23 mouse cellular contexts compared by ENCODE assay signal in the genomic region with DNA sequence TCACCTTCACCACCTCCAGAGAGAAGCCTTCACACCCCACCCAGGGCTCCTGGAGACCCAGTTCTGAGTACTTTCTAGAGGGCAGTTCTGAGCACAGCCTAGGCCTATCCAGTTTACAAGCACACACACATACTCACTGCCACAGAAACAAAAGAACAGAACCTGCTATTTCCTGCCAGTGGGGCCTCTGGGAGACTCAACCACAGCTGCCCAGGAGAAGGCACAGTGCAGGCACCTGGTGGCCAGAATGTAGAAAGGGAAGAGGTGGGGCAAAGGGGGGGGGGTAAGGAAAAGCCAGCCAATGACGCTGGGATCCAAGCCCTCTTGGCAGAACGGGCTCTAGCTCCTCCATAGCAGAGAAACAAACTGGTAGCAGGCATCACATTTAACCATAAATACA. TPM values are rescaled to one million over a fixed set of nuclear protein-coding genes. Genes with fewer than 3 reads are reported as not detected.
DNase-seq lines count a peak whose midpoint lies in the region; ATAC-seq and TF ChIP-seq lines count a peak whose summit lies in the region.
"Had no signal": no experiment of that assay in that cellular context is flagged by ENCODE, and none has a peak within 500 bp of the region (broad histone marks: within the 10 kb centered on the region; RNA-seq: fewer than 3 reads in every experiment).

No protein-coding gene starts in this region.

- H3K4me2 ChIP-seq in heart, embryonic 11.5 days: no peak overlapping the region
- H3K4me2 ChIP-seq in lung, postnatal 0 days (replicated peaks; ENCODE audit: low read depth, low read length): no peak overlapping the region
- H3K4me2 ChIP-seq in embryonic facial prominence, embryonic 14.5 days (ENCODE audit: low read depth, low read length): no peak overlapping the region
- H3K4me2 ChIP-seq in stomach, postnatal 0 days (replicated peaks; ENCODE audit: low read depth): no peak overlapping the region
- H3K4me2 ChIP-seq in midbrain, embryonic 11.5 days: no peak overlapping the region
- H3K4me2 ChIP-seq: forebrain, embryonic 15.5 days; liver, embryonic 13.5 days; midbrain, embryonic 15.5 days had no signal

- no peak for TF ChIP-seq POLR2A in lung, adult 2 months (IDR thresholded peaks at IDR 0.05; ENCODE audit: borderline replicate concordance, extremely low read depth, low read depth, low read length)

- peak overlapping the region; percentile 40; the same call in 1 of the 2 replicates for H3K9ac ChIP-seq in heart, embryonic 11.5 days (ENCODE audit: low read depth, low read length)
- H3K9ac ChIP-seq in lung, postnatal 0 days (replicated peaks; ENCODE audit: low read depth): no peak overlapping the region
- no peak overlapping the region for H3K9ac ChIP-seq in embryonic facial prominence, embryonic 14.5 days (ENCODE audit: low read depth, low read length)
- H3K9ac ChIP-seq in stomach, postnatal 0 days (ENCODE audit: low read length): no peak overlapping the region
- no peak overlapping the region for H3K9ac ChIP-seq in midbrain, embryonic 11.5 days (ENCODE audit: low read length)
- H3K9ac ChIP-seq: forebrain, embryonic 15.5 days; liver, embryonic 13.5 days; midbrain, embryonic 15.5 days had no signal

- WGBS in heart, embryonic 11.5 days (ENCODE audit: insufficient replicate concordance): 16% methylated on average over 2 of the region's 2 CpGs
- 10% methylated on average over 2 of the region's 2 CpGs for WGBS in lung, postnatal 0 days
- WGBS in lung, adult 2 months: 18% methylated on average over 2 of the region's 2 CpGs
- WGBS in embryonic facial prominence, embryonic 14.5 days: 5% methylated on average over 2 of the region's 2 CpGs
- WGBS in stomach, postnatal 0 days: 11% methylated on average over 2 of the region's 2 CpGs
- WGBS in midbrain, embryonic 11.5 days: 25% methylated on average over 2 of the region's 2 CpGs

- peaks cover 39% of the 10 kb centered on the region for H3K4me1 ChIP-seq in heart, embryonic 11.5 days (ENCODE audit: control insufficient read depth, insufficient read depth, low read length)
- H3K4me1 ChIP-seq in lung, postnatal 0 days (ENCODE audit: insufficient read depth, low read depth, low read length): no peaks in the 10 kb centered on the region
- H3K4me1 ChIP-seq in lung, adult 2 months (ENCODE audit: control insufficient read depth, insufficient read depth, low read length): no peaks in the 10 kb centered on the region
- peaks cover 24% of the 10 kb centered on the region for H3K4me1 ChIP-seq in embryonic facial prominence, embryonic 14.5 days (ENCODE audit: control insufficient read depth, insufficient read depth, low read length)
- H3K4me1 ChIP-seq in stomach, postnatal 0 days (replicated peaks; ENCODE audit: control insufficient read depth, insufficient read depth): 0 out of 2 replicates have a peak, but pooled peaks cover 3% of the 10 kb centered on the region
- H3K4me1 ChIP-seq in midbrain, embryonic 11.5 days (ENCODE audit: control insufficient read depth, insufficient read depth, low read length): no peaks in the 10 kb centered on the region
- H3K4me1 ChIP-seq: liver, embryonic 13.5 days; midbrain, embryonic 15.5 days had no signal

- H3K36me3 ChIP-seq in heart, embryonic 11.5 days (ENCODE audit: control insufficient read depth, insufficient read depth, low read length): peaks cover 14% of the 10 kb centered on the region
- no peaks in the 10 kb centered on the region for H3K36me3 ChIP-seq in lung, postnatal 0 days (ENCODE audit: insufficient read depth, low read length)
- no peaks in the 10 kb centered on the region for H3K36me3 ChIP-seq in embryonic facial prominence, embryonic 14.5 days (ENCODE audit: control insufficient read depth, insufficient read depth, low read length)
- H3K36me3 ChIP-seq in stomach, postnatal 0 days (ENCODE audit: control insufficient read depth, insufficient read depth, low read length): no peaks in the 10 kb centered on the region
- H3K36me3 ChIP-seq in midbrain, embryonic 11.5 days (ENCODE audit: control insufficient read depth, insufficient read depth, low read length): no peaks in the 10 kb centered on the region
- H3K36me3 ChIP-seq: forebrain, embryonic 15.5 days; G1E; liver, embryonic 13.5 days; midbrain, embryonic 15.5 days had no signal

- peak overlapping the region; percentile 35; the same call in 1 of the 2 replicates for H3K27ac ChIP-seq in heart, embryonic 11.5 days (ENCODE audit: low read depth, low read length)
- no peak overlapping the region for H3K27ac ChIP-seq in lung, postnatal 0 days (ENCODE audit: low read length)
- no peak overlapping the region for H3K27ac ChIP-seq in embryonic facial prominence, embryonic 14.5 days (replicated peaks; ENCODE audit: low read depth, low read length)
- no peak overlapping the region for H3K27ac ChIP-seq in stomach, postnatal 0 days (replicated peaks)
- no peak overlapping the region for H3K27ac ChIP-seq in midbrain, embryonic 11.5 days (ENCODE audit: low read depth, low read length)
- H3K27ac ChIP-seq: forebrain, embryonic 15.5 days; liver, embryonic 13.5 days; midbrain, embryonic 15.5 days had no signal

- no peak overlapping the region for H3K4me3 ChIP-seq in heart, embryonic 11.5 days (ENCODE audit: low read depth, low read length)
- H3K4me3 ChIP-seq in lung, postnatal 0 days (ENCODE audit: low read depth, low read length): no peak overlapping the region
- no peak overlapping the region for H3K4me3 ChIP-seq in lung, adult 2 months (replicated peaks; ENCODE audit: extremely low read depth, low read depth, low read length)
- no peak overlapping the region for H3K4me3 ChIP-seq in embryonic facial prominence, embryonic 14.5 days (ENCODE audit: low read depth, low read length)
- H3K4me3 ChIP-seq in stomach, postnatal 0 days (ENCODE audit: low read depth, low read length): no peak overlapping the region
- H3K4me3 ChIP-seq in midbrain, embryonic 11.5 days (ENCODE audit: low read depth, low read length): no peak overlapping the region
- H3K4me3 ChIP-seq: forebrain, embryonic 15.5 days; liver, embryonic 13.5 days; midbrain, embryonic 15.5 days had no signal

- TF ChIP-seq CTCF in lung, postnatal 0 days (IDR thresholded peaks at IDR 0.05): peak; percentile 42; the same call in 1 of the 2 replicates
- no peak for TF ChIP-seq CTCF in lung, adult 2 months (IDR thresholded peaks at IDR 0.05; ENCODE audit: insufficient read depth, low read length)
- peak; percentile 66 for TF ChIP-seq CTCF in stomach, postnatal 0 days (IDR thresholded peaks at IDR 0.05; ENCODE audit: low read depth)

- DNase-seq in heart, postnatal 4 days: no peak
- DNase-seq in lung, postnatal 0 days (ENCODE audit: low spot score): peak; percentile 30
- no peak for DNase-seq in lung, adult 2 months
- no peak for DNase-seq in embryonic facial prominence, embryonic 14.5 days (ENCODE audit: low spot score)
- DNase-seq in stomach, postnatal 0 days (ENCODE audit: low spot score): peak; percentile 64
- no peak for DNase-seq in midbrain, embryonic 11.5 days (ENCODE audit: low spot score, missing footprints)
- no peak for DNase-seq in right cerebral cortex, postnatal 25 days
- DNase-seq: B cell, adult 2 months; gastrocnemius, postnatal 10 days; kidney, adult 8-10 months; liver, embryonic 13.5 days; lung, postnatal 4 days; right cerebral cortex, postnatal 4 days; thymus, postnatal 36 days had no signal

- no peak for TF ChIP-seq EP300 in lung, postnatal 0 days (IDR thresholded peaks at IDR 0.05)
- TF ChIP-seq EP300 in stomach, postnatal 0 days (optimal IDR thresholded peaks at IDR 0.05): no peak

- ATAC-seq in heart, embryonic 11.5 days (replicated peaks; ENCODE audit: insufficient number of reproducible peaks, low FRiP score, low TSS enrichment): no peak
- peak; percentile 31; the same call in 1 of the 2 replicates for ATAC-seq in lung, postnatal 0 days
- peak; percentile 39; the same call in 1 of the 2 replicates for ATAC-seq in embryonic facial prominence, embryonic 14.5 days (ENCODE audit: low read depth)
- ATAC-seq in stomach, postnatal 0 days (ENCODE audit: low FRiP score, low TSS enrichment): peak; percentile 81
- ATAC-seq in midbrain, embryonic 11.5 days (ENCODE audit: low FRiP score): no peak
- ATAC-seq: forebrain, embryonic 15.5 days; midbrain, embryonic 15.5 days had no signal

- H3K9me3 ChIP-seq in heart, embryonic 11.5 days (replicated peaks; ENCODE audit: control insufficient read depth, low read length): no peaks in the 10 kb centered on the region
- no peaks in the 10 kb centered on the region for H3K9me3 ChIP-seq in lung, postnatal 0 days (ENCODE audit: low read length)
- H3K9me3 ChIP-seq in embryonic facial prominence, embryonic 14.5 days (ENCODE audit: control insufficient read depth, low read length): no peaks in the 10 kb centered on the region
- H3K9me3 ChIP-seq in stomach, postnatal 0 days (ENCODE audit: control insufficient read depth, low read length): no peaks in the 10 kb centered on the region
- H3K9me3 ChIP-seq in midbrain, embryonic 11.5 days (ENCODE audit: control insufficient read depth, low read length): no peaks in the 10 kb centered on the region
- H3K9me3 ChIP-seq: forebrain, embryonic 15.5 days; G1E; liver, embryonic 13.5 days; midbrain, embryonic 15.5 days had no signal

- H3K27me3 ChIP-seq in heart, embryonic 11.5 days (ENCODE audit: control insufficient read depth, insufficient read depth, low read length): no peaks in the 10 kb centered on the region
- no peaks in the 10 kb centered on the region for H3K27me3 ChIP-seq in lung, postnatal 0 days (replicated peaks; ENCODE audit: insufficient read depth, low read length)
- no peaks in the 10 kb centered on the region for H3K27me3 ChIP-seq in embryonic facial prominence, embryonic 14.5 days (replicated peaks; ENCODE audit: control insufficient read depth, insufficient read depth, low read length)
- H3K27me3 ChIP-seq in stomach, postnatal 0 days (ENCODE audit: control insufficient read depth, insufficient read depth, low read length): no peaks in the 10 kb centered on the region
- no peaks in the 10 kb centered on the region for H3K27me3 ChIP-seq in midbrain, embryonic 11.5 days (ENCODE audit: control insufficient read depth, insufficient read depth, low read length)
- H3K27me3 ChIP-seq: forebrain, embryonic 15.5 days; liver, embryonic 13.5 days; midbrain, embryonic 15.5 days had no signal

RNA-seq across cellular contexts. Expression of a gene that starts 26.1 kb away (rescaled TPM):
- polyA plus RNA-seq in heart, embryonic 11.5 days (2014; fragmentation: Nextera tagmentation; extraction: Ambion mirVana): 221 and 225 TPM in 2 replicates
- total RNA-seq in heart, postnatal 4 days (2021): 100 to 1,000 TPM; 709 to 766 TPM
- 2.6 and 3.3 TPM in 2 replicates for polyA plus RNA-seq in lung, postnatal 0 days (2015; fragmentation: Nextera tagmentation; extraction: Ambion mirVana)
- 26.6 and 81.2 TPM in 2 replicates for polyA plus RNA-seq in lung, adult 2 months (2012; rRNA removed)
- polyA plus RNA-seq in embryonic facial prominence, embryonic 14.5 days (2014; fragmentation: Nextera tagmentation; extraction: Ambion mirVana): 58.3 and 86.4 TPM in 2 replicates
- 1.6 and 1.7 TPM in 2 replicates for polyA plus RNA-seq in stomach, postnatal 0 days (2015; fragmentation: Nextera tagmentation; extraction: Ambion mirVana)
- 0.07 TPM in 1 of 2 replicates, not detected in the other for polyA plus RNA-seq in midbrain, embryonic 11.5 days (2014; fragmentation: Nextera tagmentation; extraction: Ambion mirVana)
- total RNA-seq: common myeloid progenitor, adult 5-6 weeks had no signal
- polyA plus RNA-seq: G1E had no signal

RNA-seq across cellular contexts. Expression of a gene that starts 37.5 kb away (rescaled TPM):
- 4.1 and 4.2 TPM in 2 replicates for polyA plus RNA-seq in heart, embryonic 11.5 days (2014; fragmentation: Nextera tagmentation; extraction: Ambion mirVana)
- total RNA-seq in heart, postnatal 4 days (2021): 1 to 10 TPM; 2.9 to 4.8 TPM
- 0.12 and 0.15 TPM in 2 replicates for polyA plus RNA-seq in lung, postnatal 0 days (2015; fragmentation: Nextera tagmentation; extraction: Ambion mirVana)
- polyA plus RNA-seq in lung, adult 2 months (2012; rRNA removed): 0.22 TPM in 1 of 2 replicates, not detected in the other
- polyA plus RNA-seq in embryonic facial prominence, embryonic 14.5 days (2014; fragmentation: Nextera tagmentation; extraction: Ambion mirVana): 0.77 and 1.00 TPM in 2 replicates
- not detected in 2 replicates for polyA plus RNA-seq in stomach, postnatal 0 days (2015; fragmentation: Nextera tagmentation; extraction: Ambion mirVana)
- 0.17 TPM in 1 of 2 replicates, not detected in the other for polyA plus RNA-seq in midbrain, embryonic 11.5 days (2014; fragmentation: Nextera tagmentation; extraction: Ambion mirVana)
- total RNA-seq: common myeloid progenitor, adult 5-6 weeks; gastrocnemius, postnatal 10 days had no signal
- polyA plus RNA-seq: forebrain, embryonic 15.5 days; G1E; hindbrain, embryonic 11.5 days; liver, embryonic 13.5 days; midbrain, embryonic 15.5 days; neural tube, embryonic 11.5 days; stomach, embryonic 14.5 days had no signal

RNA-seq across cellular contexts. Expression of a gene that starts 39.8 kb away (rescaled TPM):
- not detected in 2 replicates for polyA plus RNA-seq in heart, embryonic 11.5 days (2014; fragmentation: Nextera tagmentation; extraction: Ambion mirVana)
- not detected for total RNA-seq in heart, postnatal 4 days (2021)
- not detected in 2 replicates for polyA plus RNA-seq in lung, postnatal 0 days (2015; fragmentation: Nextera tagmentation; extraction: Ambion mirVana)
- polyA plus RNA-seq in lung, adult 2 months (2012; rRNA removed): not detected in 2 replicates
- not detected in 2 replicates for polyA plus RNA-seq in embryonic facial prominence, embryonic 14.5 days (2014; fragmentation: Nextera tagmentation; extraction: Ambion mirVana)
- polyA plus RNA-seq in stomach, postnatal 0 days (2015; fragmentation: Nextera tagmentation; extraction: Ambion mirVana): not detected in 2 replicates
- not detected in 2 replicates for polyA plus RNA-seq in midbrain, embryonic 11.5 days (2014; fragmentation: Nextera tagmentation; extraction: Ambion mirVana)
- total RNA-seq: common myeloid progenitor, adult 5-6 weeks; G1E; gastrocnemius, postnatal 10 days had no signal
- polyA plus RNA-seq: forebrain, embryonic 15.5 days; G1E; hindbrain, embryonic 11.5 days; large intestine, adult 2 months; liver, embryonic 13.5 days; midbrain, embryonic 15.5 days; neural tube, embryonic 11.5 days; stomach, embryonic 14.5 days had no signal

RNA-seq across cellular contexts. Expression of a gene that starts 59.3 kb away (rescaled TPM):
- polyA plus RNA-seq in heart, embryonic 11.5 days (2014; fragmentation: Nextera tagmentation; extraction: Ambion mirVana): 48.1 and 48.5 TPM in 2 replicates
- 100 to 1,000 TPM; 107 to 115 TPM for total RNA-seq in heart, postnatal 4 days (2021)
- polyA plus RNA-seq in lung, postnatal 0 days (2015; fragmentation: Nextera tagmentation; extraction: Ambion mirVana): 19.6 and 20.8 TPM in 2 replicates
- polyA plus RNA-seq in lung, adult 2 months (2012; rRNA removed): 7.5 and 15.3 TPM in 2 replicates
- polyA plus RNA-seq in embryonic facial prominence, embryonic 14.5 days (2014; fragmentation: Nextera tagmentation; extraction: Ambion mirVana): 65.0 and 68.7 TPM in 2 replicates
- polyA plus RNA-seq in stomach, postnatal 0 days (2015; fragmentation: Nextera tagmentation; extraction: Ambion mirVana): 27.0 and 29.0 TPM in 2 replicates
- 44.4 and 49.8 TPM in 2 replicates for polyA plus RNA-seq in midbrain, embryonic 11.5 days (2014; fragmentation: Nextera tagmentation; extraction: Ambion mirVana)
- polyA plus RNA-seq: G1E had no signal

Comparison
In these comparisons a context has a peak if more than half of its experiments do, and no peak if none do; other contexts are left out.
1. DNase-seq: peak in lung, postnatal 0 days (single experiment) and stomach, postnatal 0 days (single experiment); none in heart, postnatal 4 days (single experiment), lung, adult 2 months (single experiment), embryonic facial prominence, embryonic 14.5 days (single experiment), midbrain, embryonic 11.5 days (single experiment) and right cerebral cortex, postnatal 25 days (single experiment).
2. ATAC-seq: peak in lung, postnatal 0 days (single experiment), embryonic facial prominence, embryonic 14.5 days (single experiment) and stomach, postnatal 0 days (single experiment); none in heart, embryonic 11.5 days (single experiment) and midbrain, embryonic 11.5 days (single experiment).